Mouse (Mus musculus): ENCODE measurements around the gene Mical1. TPM values are rescaled to one million over a fixed set of nuclear protein-coding genes. Genes with fewer than 3 reads are reported as not detected.
A peak's percentile ranks its signal among the peaks of the same experiment; 100 is the strongest.

The Mical1 gene
- total and polyA plus RNA-seq, 3 experiments = 23.0 to 67.4 (median 36.3) TPM

DNA sequence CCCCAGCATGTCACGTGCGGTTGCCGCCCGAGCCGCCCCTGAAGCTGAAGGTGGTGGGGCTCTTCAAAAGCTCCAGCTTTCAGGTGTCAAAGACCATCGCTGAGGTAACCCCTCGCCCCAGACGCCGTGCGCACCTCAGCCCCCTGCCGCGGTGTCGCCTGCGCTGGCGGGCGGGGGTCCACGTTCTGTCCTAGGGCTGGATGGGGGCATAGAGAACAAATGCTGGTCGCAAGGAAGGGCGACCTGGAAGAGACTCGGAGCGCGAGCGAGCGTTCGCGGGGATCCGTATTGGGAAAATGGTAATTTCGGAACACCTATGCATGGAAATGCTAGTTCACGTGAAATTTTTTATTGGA, 14.4 kb downstream of the Mical1 start:
- in situ Hi-C loops (cut with MboI; ENCODE audit: low pct_ligation_motif_present, low pct_unique_long_range_greater_than_20kb, low sequenced_read_pairs) = no loop called here
- Histone ChIP-seq H3K4me2 (ENCODE audit: insufficient read depth, low read depth, poor library complexity, severe bottlenecking) (peak overlapping the region; percentile 92), H3K4me3 (replicated peaks in 1 of 3; ENCODE audit: low read depth in 2 of 3, low read length in 2 of 3, poor library complexity in 1 of 3) (peak overlapping the region; percentile 69 to 79 (median 69)), H3K4me1 (ENCODE audit: control insufficient read depth in 1 of 2, insufficient read depth in 2 of 2) (peaks cover 4 to 17% of the 10 kb centered on the region in 2 experiments; a peak in 3 of 4 replicates), H3K27ac (ENCODE audit: insufficient read depth, low read depth) (no peak overlapping the region), H3K9ac (ENCODE audit: insufficient read depth, low read depth) (peak overlapping the region; percentile 31), H3K27me3 (replicated peaks) (no peaks in the 10 kb centered on the region), H3K9me3 (replicated peaks; ENCODE audit: low read length) (no peaks in the 10 kb centered on the region), H3K79me2 (replicated peaks; ENCODE audit: control insufficient read depth, extremely low read depth, insufficient read depth, poor library complexity, severe bottlenecking) (no peaks in the 10 kb centered on the region), H3K36me3 (replicated peaks in 1 of 2; ENCODE audit: control insufficient read depth in 1 of 2, insufficient read depth in 1 of 2, low read length in 1 of 2) (peaks cover 25 to 38% of the 10 kb centered on the region in 2 experiments)
- TF ChIP-seq SMC3 (IDR thresholded peaks at IDR 0.05; ENCODE audit: low read depth, low read length) = no peak
- TF ChIP-seq BHLHE40 (IDR thresholded peaks at IDR 0.05; ENCODE audit: low read depth, low read length) = peak; percentile 84
- TF ChIP-seq CHD1 (IDR thresholded peaks at IDR 0.05; ENCODE audit: low read depth, low read length) = no peak
- no peak for TF ChIP-seq ELF1 (IDR thresholded peaks at IDR 0.05; ENCODE audit: low read depth, low read length)
- no peak for TF ChIP-seq NRF1 (IDR thresholded peaks at IDR 0.05; ENCODE audit: low read depth, low read length)
- dilution Hi-C loops (cut with MboI; ENCODE audit: extremely low pct_ligation_motif_present, extremely low pct_unique_long_range_greater_than_20kb, low sequenced_read_pairs) = no loop called here
- no peak for DNase-seq (ENCODE audit: extremely low read depth)

DNA sequence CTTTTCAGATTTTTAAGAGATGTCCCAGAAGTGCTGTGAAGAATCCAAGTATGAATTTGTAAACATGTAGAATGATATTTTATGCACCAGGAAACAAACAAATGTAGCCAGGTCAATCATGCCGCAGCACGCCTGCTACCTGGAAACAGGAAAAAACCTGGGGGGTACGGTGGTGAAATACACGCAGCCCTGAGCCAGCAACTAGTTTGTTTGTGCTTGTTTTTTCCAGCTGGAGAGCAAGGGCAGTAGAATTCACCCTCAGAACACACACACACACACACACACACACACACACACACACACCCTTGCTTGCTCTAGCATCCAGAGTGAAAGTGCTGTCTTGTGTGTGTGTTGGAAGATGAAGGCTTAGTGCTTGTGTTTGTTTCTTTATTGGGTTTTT, 15.0 kb downstream of the Mical1 start:
- no peaks in the 10 kb centered on the region for H3K79me2 ChIP-seq (replicated peaks; ENCODE audit: control insufficient read depth, extremely low read depth, insufficient read depth, poor library complexity, severe bottlenecking)
- no peaks in the 10 kb centered on the region for H3K27me3 ChIP-seq (replicated peaks)
- dilution Hi-C loops (cut with MboI; ENCODE audit: extremely low pct_ligation_motif_present, extremely low pct_unique_long_range_greater_than_20kb, low sequenced_read_pairs) = no loop called here
- H3K9me3 ChIP-seq (replicated peaks; ENCODE audit: low read length) = no peaks in the 10 kb centered on the region
- TF ChIP-seq CHD2 (IDR thresholded peaks at IDR 0.05; ENCODE audit: low read length) = no peak
- TF ChIP-seq ZC3H11A (IDR thresholded peaks at IDR 0.05; ENCODE audit: low read depth, low read length) = no peak
- TF ChIP-seq GABPA (IDR thresholded peaks at IDR 0.05; ENCODE audit: insufficient replicate concordance, low read depth, low read length) = no peak
- no peak for TF ChIP-seq PAX5 (IDR thresholded peaks at IDR 0.05; ENCODE audit: low read length)
- TF ChIP-seq NELFE (IDR thresholded peaks at IDR 0.05; ENCODE audit: low read depth, low read length) = no peak
- no peak for TF ChIP-seq MYC (IDR thresholded peaks at IDR 0.05; ENCODE audit: low read depth, low read length)
- no peak for TF ChIP-seq ZMIZ1 (IDR thresholded peaks at IDR 0.05; ENCODE audit: low read depth, low read length)
- TF ChIP-seq MXI1 (IDR thresholded peaks at IDR 0.05; ENCODE audit: low read depth, low read length) = no peak
- TF ChIP-seq NRF1 (IDR thresholded peaks at IDR 0.05; ENCODE audit: low read depth, low read length) = no peak
- TF ChIP-seq JUN (IDR thresholded peaks at IDR 0.05; ENCODE audit: insufficient read depth, low read depth, low read length) = no peak
- no peak for TF ChIP-seq POLR2AphosphoS2 (IDR thresholded peaks at IDR 0.05; ENCODE audit: low read depth, low read length)
- no peak for TF ChIP-seq ZNF384 (IDR thresholded peaks at IDR 0.05; ENCODE audit: low read depth, low read length)
- TF ChIP-seq POLR2A (IDR thresholded peaks at IDR 0.05; ENCODE audit: low read depth, low read length) = no peak
- no peak for TF ChIP-seq MEF2A (IDR thresholded peaks at IDR 0.05; ENCODE audit: borderline replicate concordance, low read depth, low read length)
- TF ChIP-seq EP300 (IDR thresholded peaks at IDR 0.05; ENCODE audit: low read length) = no peak
- TF ChIP-seq UBTF (IDR thresholded peaks at IDR 0.05; ENCODE audit: low read depth, low read length) = no peak
- no peak for TF ChIP-seq SMC3 (IDR thresholded peaks at IDR 0.05; ENCODE audit: low read depth, low read length)
- TF ChIP-seq MAX (IDR thresholded peaks at IDR 0.05; ENCODE audit: low read length) = no peak
- no peak for TF ChIP-seq RCOR1 (conservative IDR thresholded peaks at IDR 0.05; ENCODE audit: low read depth, low read length)
- TF ChIP-seq ETS1 (conservative IDR thresholded peaks at IDR 0.05; ENCODE audit: low read depth, low read length) = no peak
- H3K4me3 ChIP-seq (replicated peaks in 1 of 3; ENCODE audit: low read depth in 2 of 3, low read length in 2 of 3, poor library complexity in 1 of 3) = no peak overlapping the region
- H3K27ac ChIP-seq (ENCODE audit: insufficient read depth, low read depth) = no peak overlapping the region
- peaks cover 4 to 17% of the 10 kb centered on the region in 2 experiments; a peak in 3 of 4 replicates for H3K4me1 ChIP-seq (ENCODE audit: control insufficient read depth in 1 of 2, insufficient read depth in 2 of 2)
- H3K4me2 ChIP-seq (ENCODE audit: insufficient read depth, low read depth, poor library complexity, severe bottlenecking) = no peak overlapping the region; the same call in 1 of the 2 replicates
- no peak for DNase-seq (ENCODE audit: extremely low read depth)
- peaks cover 19 to 32% of the 10 kb centered on the region in 2 experiments for H3K36me3 ChIP-seq (replicated peaks in 1 of 2; ENCODE audit: control insufficient read depth in 1 of 2, insufficient read depth in 1 of 2, low read length in 1 of 2)
- in situ Hi-C loops (cut with MboI; ENCODE audit: low pct_ligation_motif_present, low pct_unique_long_range_greater_than_20kb, low sequenced_read_pairs) = no loop called here
- H3K9ac ChIP-seq (ENCODE audit: insufficient read depth, low read depth) = no peak overlapping the region

Data from CH12.LX (cell line).